Mouse (Mus musculus): ENCODE measurements around the gene Comtd1.

The Comtd1 gene

DNA sequence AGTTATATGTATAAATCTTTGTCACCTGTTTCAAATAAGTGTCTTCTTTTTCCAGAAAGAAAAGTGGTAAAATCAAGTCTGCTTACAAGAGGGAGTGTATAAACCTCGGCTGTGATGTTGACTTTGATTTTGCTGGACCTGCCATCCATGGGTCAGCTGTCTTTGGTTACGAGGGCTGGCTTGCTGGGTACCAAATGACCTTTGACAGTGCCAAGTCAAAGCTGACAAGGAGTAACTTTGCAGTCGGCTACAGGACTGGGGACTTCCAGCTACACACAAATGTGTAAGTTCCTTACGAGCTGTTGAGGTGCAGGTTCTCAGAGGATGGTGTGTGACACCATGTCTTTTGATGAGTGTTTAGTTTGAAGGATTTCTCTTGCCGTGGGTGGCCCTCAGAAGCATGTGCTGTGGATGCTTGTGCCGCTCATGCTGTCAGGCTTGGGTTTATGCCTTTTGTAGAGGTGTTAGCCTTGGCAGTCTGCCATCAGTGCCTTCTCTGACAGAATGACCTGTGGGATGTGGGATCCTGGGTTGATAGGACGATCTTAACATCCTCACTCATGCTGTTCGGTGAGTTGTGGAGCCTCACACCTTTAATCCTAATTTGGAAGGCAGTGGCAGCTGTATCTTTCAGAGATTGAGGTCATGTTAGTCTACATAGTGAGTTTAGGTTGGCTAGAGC lies 10.3 kb downstream of the Comtd1 start:
- no peak for DNase-seq (ENCODE audit: low read depth, low spot score)

DNA sequence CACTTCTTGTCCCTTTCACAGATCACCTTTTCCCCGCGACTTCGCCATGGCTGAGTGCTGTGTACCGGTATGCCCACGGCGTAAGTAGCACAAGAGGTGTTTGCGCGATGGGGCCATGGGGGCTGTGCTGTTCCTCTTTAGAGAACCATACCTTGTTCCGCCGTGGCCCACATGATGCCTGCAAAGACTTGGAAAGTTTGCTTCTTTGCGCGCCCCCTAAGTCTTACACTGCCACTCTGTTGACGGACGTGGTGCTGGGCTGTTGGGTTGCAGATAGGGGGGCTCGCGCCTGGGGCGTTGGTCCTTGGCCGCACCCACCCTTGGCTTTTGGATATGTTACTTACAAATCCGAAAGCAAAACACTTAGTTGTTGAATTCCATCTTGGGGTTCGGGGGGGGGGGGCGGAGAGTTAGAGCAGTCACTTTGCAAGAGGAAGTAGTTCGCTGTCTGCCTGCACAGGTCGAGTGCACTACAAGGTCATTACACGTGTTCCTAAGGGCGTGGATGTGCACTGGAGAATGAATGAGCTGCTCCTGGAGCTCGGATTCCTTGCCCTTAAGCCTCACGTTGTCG lies 16.9 kb downstream of the Comtd1 start:
- DNase-seq (ENCODE audit: low read depth, low spot score), result no peak

- DNase-seq (ENCODE audit: low read depth, low spot score), result peak; percentile 93
Observed at GRCm38 (mm10) chr14:21830876-21831767, 17.7 kb downstream of the Comtd1 start.

- DNase-seq (ENCODE audit: low read depth, low spot score), result no peak
Observed at GRCm38 (mm10) chr14:21825786-21826491, 22.8 kb downstream of the Comtd1 start.

DNA sequence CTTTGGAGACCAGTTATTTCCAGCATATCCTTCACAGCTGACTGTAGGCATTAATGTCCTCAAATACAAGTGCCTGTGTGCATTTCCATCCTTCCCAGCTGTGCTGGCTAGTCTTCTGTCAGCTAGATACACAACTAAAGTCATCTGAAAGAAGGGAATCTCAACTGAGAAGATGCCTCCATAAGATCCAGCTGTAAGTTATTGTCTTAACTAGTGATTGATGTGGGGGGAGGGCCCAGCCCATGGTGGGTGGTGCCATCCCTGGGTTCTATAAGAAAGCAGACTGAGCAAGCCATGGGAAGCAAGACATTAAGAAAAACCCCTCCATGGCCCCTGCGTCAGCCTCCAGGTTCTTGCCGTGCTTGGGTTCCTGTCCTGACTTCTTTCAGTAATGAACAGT lies 23.8 kb downstream of the Comtd1 start, which contains the start of gene Vdac2:
TSS of gene Vdac2 (plus strand) at position 301 of the 400 bp plus-strand sequence.
- DNase-seq (ENCODE audit: low read depth, low spot score), result no peak

GRCm38 (mm10) chr14:21823897-21824296 lies 24.9 kb downstream of the Comtd1 start:
- DNase-seq (ENCODE audit: low read depth, low spot score), result no peak

DNA sequence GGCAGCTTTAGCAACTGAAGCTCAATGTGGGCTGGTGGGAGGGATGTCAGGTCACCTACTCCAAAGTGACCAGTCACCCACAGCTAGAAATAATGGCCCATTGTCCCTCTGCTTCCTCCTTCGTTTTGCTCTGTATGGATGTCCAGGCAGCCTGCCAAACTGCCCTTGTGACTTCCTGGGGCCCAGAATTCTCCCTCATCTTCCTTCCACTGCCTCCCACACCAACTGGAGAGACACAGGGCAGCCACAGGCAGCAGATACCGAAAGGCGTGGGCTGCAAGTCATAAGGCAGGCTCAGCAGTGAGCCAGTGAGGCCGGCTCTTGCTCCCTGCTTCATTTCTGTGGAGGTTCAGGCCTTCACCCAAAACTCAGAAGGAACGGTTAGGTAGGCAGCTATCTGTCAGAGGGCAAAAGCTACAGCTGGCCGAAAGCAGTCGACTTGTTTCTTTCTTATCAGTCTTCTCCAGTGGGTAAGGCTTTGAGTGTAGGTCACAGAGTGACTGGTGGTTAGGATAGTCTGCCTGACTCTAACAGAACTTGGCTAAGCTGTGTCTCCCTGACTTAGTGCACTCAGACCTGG lies 25.9 kb downstream of the Comtd1 start:
- DNase-seq (ENCODE audit: low read depth, low spot score), result peak; percentile 74

DNA sequence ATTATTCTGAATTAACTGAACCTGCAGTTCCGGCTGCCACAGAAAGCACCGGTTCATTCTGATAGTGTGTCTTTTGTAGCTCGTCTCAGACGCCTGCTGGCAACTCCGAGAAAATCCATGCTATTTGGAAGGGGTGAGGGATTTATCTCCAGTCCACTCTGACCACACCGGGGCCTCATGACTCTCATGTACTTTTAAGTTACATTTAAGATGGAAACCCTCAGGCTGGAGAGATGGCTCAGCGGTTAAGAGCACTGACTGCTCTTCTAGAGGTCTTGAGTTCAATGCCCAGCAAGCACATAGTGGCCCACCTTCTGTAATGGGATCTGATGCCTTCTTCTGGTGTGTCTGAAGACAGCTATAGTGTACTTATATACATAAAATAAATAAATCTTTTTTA lies 26.5 kb downstream of the Comtd1 start:
- DNase-seq (ENCODE audit: low read depth, low spot score), result no peak

DNA sequence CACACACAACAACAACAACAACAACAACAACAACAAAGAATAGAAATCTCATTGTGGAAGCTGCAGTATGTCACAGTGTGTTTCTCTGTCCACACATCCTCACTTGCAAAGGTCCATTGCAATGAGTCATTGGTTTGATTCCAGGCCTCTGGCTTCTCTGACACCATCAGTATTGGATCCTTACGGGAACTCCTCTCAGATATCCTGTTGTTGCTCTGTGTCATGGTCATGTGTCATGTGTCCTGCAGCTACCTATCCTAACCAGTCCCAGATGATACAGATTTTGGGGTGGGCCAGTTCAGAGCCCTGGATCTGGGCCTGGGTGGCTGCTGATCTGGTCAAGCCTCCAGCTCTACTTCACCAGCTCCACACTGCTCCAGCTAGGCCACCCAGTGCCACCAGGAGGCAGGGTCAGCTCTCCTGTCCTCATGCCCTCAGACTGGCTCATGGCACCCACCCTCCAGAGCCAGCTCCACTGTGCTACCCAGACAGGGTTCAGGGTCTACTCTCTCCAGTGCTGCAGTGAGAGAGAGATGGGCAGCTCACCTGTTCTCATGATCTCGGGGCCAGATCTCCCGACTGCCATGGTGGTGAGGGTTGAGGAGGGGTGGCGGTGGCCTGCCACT lies 27.8 kb downstream of the Comtd1 start:
- no peak for DNase-seq (ENCODE audit: low read depth, low spot score)

GRCm38 (mm10) chr14:21817453-21817852 lies 31.3 kb downstream of the Comtd1 start:
- no peak for DNase-seq (ENCODE audit: low read depth, low spot score)

- DNase-seq (ENCODE audit: low read depth, low spot score), result no peak
Observed at GRCm38 (mm10) chr14:21816255-21816654, 32.5 kb downstream of the Comtd1 start.

DNA sequence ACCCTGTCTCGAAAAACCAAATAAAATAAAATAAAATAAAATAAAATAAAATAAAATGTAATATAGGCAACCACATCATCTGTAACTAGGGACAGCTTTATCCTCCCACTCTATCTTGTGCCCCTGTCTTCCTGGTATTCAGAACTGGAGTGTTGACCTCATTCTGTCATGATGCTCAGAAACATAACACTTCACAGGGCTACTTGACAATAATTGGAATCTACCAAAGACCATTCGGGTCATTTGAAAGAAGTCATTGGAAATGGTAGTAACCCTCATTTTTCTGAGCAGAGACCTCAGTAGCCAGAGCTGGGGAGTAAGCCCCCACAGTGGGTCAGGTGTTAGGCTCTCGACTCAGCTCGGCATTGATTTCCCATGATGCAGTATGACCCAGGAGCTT lies 34.2 kb downstream of the Comtd1 start:
- DNase-seq (ENCODE audit: low read depth, low spot score), result no peak

DNA sequence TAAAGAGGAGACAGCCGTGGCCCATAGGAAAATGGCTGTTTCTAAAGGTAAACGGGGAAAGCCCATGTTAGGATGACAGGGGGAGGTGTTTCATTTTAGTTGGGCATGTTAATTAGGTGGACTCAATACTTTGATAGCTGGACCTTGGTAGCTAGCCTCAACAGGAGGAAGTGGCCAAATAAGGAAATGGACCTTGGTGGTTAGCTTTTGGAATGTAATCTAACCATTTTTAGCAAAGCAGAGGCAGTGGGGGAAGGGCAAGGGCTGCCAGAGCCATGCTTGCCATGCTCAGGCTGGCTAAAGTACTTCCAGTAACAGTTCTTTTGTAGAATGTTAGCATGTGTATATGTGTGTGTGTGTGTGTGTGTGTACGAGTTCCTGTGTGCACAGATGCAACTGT lies 34.9 kb downstream of the Comtd1 start:
- DNase-seq (ENCODE audit: low read depth, low spot score), result no peak

- DNase-seq (ENCODE audit: low read depth, low spot score), result no peak
Observed at GRCm38 (mm10) chr14:21813216-21813615, 35.6 kb downstream of the Comtd1 start.

- DNase-seq (ENCODE audit: low read depth, low spot score), result peak; percentile 21
Observed at GRCm38 (mm10) chr14:21812590-21813162, 36.1 kb downstream of the Comtd1 start.

GRCm38 (mm10) chr14:21811744-21812393 lies 36.9 kb downstream of the Comtd1 start:
- no peak for DNase-seq (ENCODE audit: low read depth, low spot score)

DNA sequence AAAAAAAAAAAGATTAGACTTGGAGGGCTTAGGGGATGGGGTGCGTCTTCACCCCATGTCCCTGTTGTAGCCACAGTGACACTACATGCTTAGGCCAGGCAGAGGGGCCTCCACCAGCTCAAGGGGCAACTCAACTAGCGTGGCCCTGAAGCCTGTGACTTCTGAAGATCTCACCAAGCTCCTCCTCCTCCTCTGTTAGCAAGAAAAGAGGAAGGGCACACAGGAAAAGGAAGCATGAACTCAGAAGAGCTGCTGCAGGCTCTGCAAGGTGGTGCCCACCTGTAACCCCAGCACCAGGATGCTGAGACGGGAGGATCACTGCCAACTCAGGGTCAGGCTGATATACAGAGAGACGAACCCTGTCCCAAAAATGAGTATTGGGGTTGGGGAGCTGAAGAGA lies 37.5 kb downstream of the Comtd1 start:
- no peak for DNase-seq (ENCODE audit: low read depth, low spot score)

GRCm38 (mm10) chr14:21809418-21809817 lies 39.4 kb downstream of the Comtd1 start:
- no peak for DNase-seq (ENCODE audit: low read depth, low spot score)

DNA sequence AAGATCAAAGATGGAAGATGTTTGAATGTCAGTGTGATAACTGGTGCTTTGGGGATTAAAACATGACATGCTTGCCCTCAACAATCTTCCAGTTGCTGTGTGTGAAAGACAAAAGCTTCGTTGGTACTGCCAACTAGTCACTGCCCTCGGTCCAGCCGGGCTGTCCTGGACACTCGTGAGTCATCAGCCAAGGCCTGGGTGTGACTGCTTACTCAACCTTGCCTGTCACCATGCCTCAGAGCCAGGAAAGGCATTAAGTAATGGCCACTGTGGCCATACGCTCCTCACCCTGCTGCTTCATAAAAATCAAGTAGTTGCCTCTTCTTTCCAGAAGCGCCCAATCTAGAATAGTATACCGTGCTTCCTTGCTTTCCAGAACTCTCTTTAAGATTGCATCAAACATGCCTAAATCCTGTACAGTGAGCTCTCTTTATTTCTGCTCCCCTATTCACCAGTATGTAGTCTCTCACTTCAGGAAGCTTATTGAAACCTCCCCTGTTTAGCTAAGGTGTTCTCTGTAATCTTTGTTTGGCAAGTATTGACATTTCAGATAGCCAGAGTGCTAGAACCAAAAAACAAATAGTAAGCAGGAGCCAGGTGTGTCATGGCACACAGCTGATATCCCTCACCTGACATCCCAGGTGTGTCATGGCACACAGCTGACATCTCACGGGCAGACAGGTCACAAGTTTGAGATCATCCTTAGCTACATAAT lies 40.4 kb downstream of the Comtd1 start:
- DNase-seq (ENCODE audit: low read depth, low spot score), result no peak
